Mouse (Mus musculus): ENCODE measurements around the gene Vmn2r20. TPM values are rescaled to one million over a fixed set of nuclear protein-coding genes. Genes with fewer than 3 reads are reported as not detected.
"Not testable (repeated sequence)": the region's sequence is repeated elsewhere in the genome, so short reads cannot be mapped to it uniquely, and the experiment has no call there.

Gene Vmn2r20
- total RNA-seq (2014; rRNA removed) = not detected in 2 replicates
- polyA plus RNA-seq (2015; fragmentation: Nextera tagmentation; extraction: Ambion mirVana) = not detected in 2 replicates

DNA sequence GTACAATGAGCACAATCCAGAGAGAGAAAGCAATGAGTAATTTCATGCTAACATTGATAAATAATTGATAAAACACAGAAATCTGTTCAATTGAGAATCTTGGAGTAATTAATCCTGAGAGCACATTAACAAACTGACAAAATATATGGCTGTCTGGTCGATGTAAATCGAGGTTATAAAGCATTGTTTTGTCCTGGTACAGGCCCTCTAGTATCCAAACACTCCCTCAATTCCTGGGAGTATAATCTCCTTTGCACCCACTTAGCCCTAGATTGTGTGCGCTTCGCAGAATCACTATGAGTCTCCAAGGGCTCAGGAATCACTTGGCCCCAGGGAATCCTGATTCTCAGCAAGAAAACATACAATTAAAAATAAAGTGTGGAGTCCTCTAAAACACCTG is at the start of gene Vmn2r20:
TSS of gene Vmn2r20 (minus strand) at position 101 of the 400 bp plus-strand sequence.
- H3K36me3 ChIP-seq (ENCODE audit: insufficient read depth, low read length); H3K9me3 ChIP-seq (ENCODE audit: low read length); H3K4me2 ChIP-seq (ENCODE audit: low read depth, low read length); H3K4me3 ChIP-seq (ENCODE audit: low read length); H3K4me1 ChIP-seq (ENCODE audit: insufficient read depth, low read length); H3K27me3 ChIP-seq (ENCODE audit: insufficient read depth, low read length); DNase-seq (ENCODE audit: low spot score); H3K27ac ChIP-seq; H3K9ac ChIP-seq (replicated peaks; ENCODE audit: low read length); ATAC-seq: not testable (repeated sequence)
- no CpG with 5 or more reads among the region's 4 CpGs for WGBS

DNA sequence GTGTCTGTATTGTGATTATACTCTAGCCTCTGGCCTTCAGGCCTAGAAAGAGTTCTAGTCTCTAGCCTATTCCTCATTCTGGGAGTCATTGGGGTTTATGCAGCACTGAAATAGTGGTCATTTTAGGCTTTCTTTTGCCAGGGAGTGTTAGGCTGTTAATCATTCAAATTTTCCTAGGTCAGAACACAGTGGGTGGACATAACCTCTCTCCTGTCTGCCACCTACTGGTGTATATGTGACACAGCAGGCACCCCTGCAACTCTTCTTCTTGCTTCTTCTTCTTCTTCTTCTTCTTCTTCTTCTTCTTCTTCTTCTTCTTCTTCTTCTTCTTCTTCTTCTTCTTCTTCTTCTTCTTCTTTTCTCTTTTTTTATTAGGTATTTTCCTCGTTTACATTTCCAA is 6.5 kb upstream of the Vmn2r20 start:
- no CpG with 5 or more reads among the region's 1 CpGs for WGBS
- not testable (repeated sequence) for ATAC-seq; H3K27me3 ChIP-seq (ENCODE audit: insufficient read depth, low read length); DNase-seq (ENCODE audit: low spot score); H3K4me1 ChIP-seq (ENCODE audit: insufficient read depth, low read length); H3K27ac ChIP-seq; H3K4me2 ChIP-seq (ENCODE audit: low read depth, low read length); H3K9ac ChIP-seq (replicated peaks; ENCODE audit: low read length); H3K36me3 ChIP-seq (ENCODE audit: insufficient read depth, low read length); H3K9me3 ChIP-seq (ENCODE audit: low read length); H3K4me3 ChIP-seq (ENCODE audit: low read length)

DNA sequence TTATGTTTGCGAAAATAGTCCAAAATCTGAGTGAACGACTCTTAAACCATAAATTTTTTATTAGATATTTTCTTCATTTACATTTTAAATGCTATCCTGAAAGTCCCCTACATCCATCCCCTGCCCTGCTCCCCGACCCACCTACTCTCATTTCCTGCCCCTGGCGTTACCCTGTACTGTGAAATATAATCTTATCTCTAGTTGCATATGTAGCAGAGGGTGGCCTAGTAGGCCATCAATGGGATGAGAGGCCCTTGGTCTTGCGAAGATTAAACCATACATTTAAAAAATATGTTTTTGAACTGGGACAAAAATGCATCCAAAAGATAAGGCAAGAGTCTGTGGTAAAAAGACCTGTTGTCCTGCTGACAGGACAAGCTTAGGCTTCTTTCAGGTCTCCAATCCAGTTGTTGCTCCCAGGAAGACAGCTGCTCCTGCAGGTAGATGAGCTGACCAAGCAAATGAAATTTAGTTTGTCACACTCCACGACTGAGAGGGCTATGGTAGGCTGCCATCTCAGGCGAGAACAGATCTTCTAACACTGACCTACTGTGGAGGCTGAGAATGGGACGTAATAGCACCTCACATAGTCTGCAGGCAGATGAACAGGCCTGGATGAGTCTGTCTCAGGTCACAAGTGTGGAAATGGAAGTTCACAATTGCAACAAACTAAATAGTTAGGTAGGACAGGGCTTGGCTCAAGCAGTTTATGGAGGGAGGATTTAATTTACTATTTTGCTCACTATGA is 10.8 kb downstream of the Vmn2r20 start:
- not testable (repeated sequence) for H3K9ac ChIP-seq (replicated peaks; ENCODE audit: low read length); DNase-seq (ENCODE audit: low spot score); H3K27me3 ChIP-seq (ENCODE audit: insufficient read depth, low read length); H3K4me2 ChIP-seq (ENCODE audit: low read depth, low read length); ATAC-seq; H3K4me1 ChIP-seq (ENCODE audit: insufficient read depth, low read length); H3K27ac ChIP-seq; H3K36me3 ChIP-seq (ENCODE audit: insufficient read depth, low read length); H3K9me3 ChIP-seq (ENCODE audit: low read length); H3K4me3 ChIP-seq (ENCODE audit: low read length)
- no CpG with 5 or more reads among the region's 8 CpGs for WGBS

DNA sequence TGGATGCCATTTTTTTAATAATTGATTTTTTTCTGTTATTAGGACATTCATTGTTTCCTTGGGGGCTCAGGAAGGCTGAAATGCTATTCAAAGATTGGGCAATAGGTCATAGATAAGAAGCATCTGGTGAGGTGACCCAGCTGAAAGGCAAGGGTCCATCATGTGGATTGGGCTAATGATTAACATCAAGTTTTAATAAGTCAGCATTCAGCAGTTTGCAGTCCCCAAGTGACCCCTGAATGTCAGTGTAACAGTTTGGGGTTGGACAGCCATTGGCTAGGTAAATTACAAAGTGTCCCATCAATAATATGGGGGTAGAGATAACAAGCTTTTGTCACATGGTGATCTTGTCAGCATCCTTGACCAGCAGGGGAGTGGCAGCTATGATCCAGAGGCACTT is 29.1 kb downstream of the Vmn2r20 start:
- not testable (repeated sequence) for H3K27me3 ChIP-seq (ENCODE audit: insufficient read depth, low read length); H3K27ac ChIP-seq; H3K9me3 ChIP-seq (ENCODE audit: low read length); H3K4me2 ChIP-seq (ENCODE audit: low read depth, low read length); H3K36me3 ChIP-seq (ENCODE audit: insufficient read depth, low read length); H3K4me1 ChIP-seq (ENCODE audit: insufficient read depth, low read length); H3K4me3 ChIP-seq (ENCODE audit: low read length); H3K9ac ChIP-seq (replicated peaks; ENCODE audit: low read length); DNase-seq (ENCODE audit: low spot score); ATAC-seq

DNA sequence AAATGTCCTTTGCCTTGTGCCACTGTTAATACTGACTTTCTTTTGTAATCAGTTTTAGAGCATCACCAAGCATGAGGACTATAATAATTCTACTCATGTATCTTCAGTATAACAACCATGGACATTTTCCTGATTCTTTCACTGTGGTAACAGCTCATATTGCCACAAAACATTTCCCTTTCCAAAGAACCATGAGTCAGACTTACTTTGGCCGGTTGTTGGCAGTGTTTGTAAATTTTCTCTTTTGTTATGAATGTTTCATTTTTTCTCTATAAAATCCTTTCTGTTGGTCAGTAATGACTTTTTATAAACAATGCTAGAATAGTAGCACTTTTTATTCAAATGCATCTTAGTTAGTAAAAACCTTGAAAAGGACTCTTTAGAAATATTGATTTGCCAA is 71.8 kb downstream of the Vmn2r20 start:
- no peak overlapping the region for H3K27ac ChIP-seq
- 89% methylated on average over 1 of the region's 1 CpGs for WGBS
- no peaks in the 10 kb centered on the region for H3K9me3 ChIP-seq (ENCODE audit: low read length)
- no peak overlapping the region for H3K9ac ChIP-seq (replicated peaks; ENCODE audit: low read length)
- H3K4me1 ChIP-seq (ENCODE audit: insufficient read depth, low read length) = no peaks in the 10 kb centered on the region
- no peaks in the 10 kb centered on the region for H3K27me3 ChIP-seq (ENCODE audit: insufficient read depth, low read length)
- H3K4me2 ChIP-seq (ENCODE audit: low read depth, low read length) = no peak overlapping the region
- TF ChIP-seq CTCF (IDR thresholded peaks at IDR 0.05; ENCODE audit: low read depth) = no peak
- H3K36me3 ChIP-seq (ENCODE audit: insufficient read depth, low read length) = no peaks in the 10 kb centered on the region
- DNase-seq (ENCODE audit: low spot score) = no peak
- ATAC-seq = no peak
- H3K4me3 ChIP-seq (ENCODE audit: low read length) = no peak overlapping the region

DNA sequence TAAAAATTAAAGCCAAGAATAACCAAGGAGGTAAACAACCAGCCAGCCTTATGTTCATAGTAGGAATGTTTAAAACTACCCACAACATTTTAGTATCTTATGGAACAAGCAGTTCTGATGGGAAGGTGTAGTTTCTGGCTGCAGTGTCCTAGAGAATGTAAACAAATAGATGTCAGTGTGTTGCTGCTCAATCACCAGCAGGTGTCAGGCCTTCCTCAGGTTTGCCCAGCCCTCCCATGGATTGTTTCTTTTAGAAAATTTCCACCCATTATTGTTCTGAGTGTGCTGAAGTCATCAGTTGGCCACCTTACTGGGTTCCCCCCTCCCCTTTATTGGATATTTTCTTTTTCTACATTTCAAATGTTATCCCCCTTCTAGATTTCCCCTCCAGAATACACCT is 77.8 kb downstream of the Vmn2r20 start:
- Histone ChIP-seq H3K9ac (replicated peaks; ENCODE audit: low read length) (no peak overlapping the region), H3K4me1 (ENCODE audit: insufficient read depth, low read length) (no peaks in the 10 kb centered on the region), H3K27ac (no peak overlapping the region), H3K4me3 (ENCODE audit: low read length) (no peak overlapping the region), H3K9me3 (ENCODE audit: low read length) (no peaks in the 10 kb centered on the region), H3K4me2 (ENCODE audit: low read depth, low read length) (no peak overlapping the region), H3K27me3 (ENCODE audit: insufficient read depth, low read length) (no peaks in the 10 kb centered on the region), H3K36me3 (ENCODE audit: insufficient read depth, low read length) (no peaks in the 10 kb centered on the region)
- ATAC-seq (peak; percentile 71), DNase-seq (ENCODE audit: low spot score) (peak; percentile 48)
- peak; percentile 62 for TF ChIP-seq CTCF (IDR thresholded peaks at IDR 0.05; ENCODE audit: low read depth)

DNA sequence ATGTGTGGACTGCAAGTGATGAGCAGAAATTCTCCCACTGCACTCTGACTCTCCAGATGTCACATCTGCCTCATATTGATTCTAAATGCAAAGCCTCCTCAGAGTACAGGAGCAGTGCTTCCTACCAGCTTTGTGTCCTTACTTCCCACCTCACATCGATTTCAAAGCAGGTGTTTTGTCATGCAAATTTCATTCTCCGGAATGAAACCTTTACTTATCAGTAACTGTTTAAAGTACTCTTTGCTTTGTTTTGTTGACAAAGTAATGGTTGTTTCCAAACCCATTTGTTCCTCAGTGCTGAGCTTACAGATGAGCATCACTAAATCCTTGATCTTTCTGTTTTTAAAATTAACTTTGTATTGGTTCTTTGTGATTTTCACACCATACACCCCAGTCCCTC is 85.4 kb downstream of the Vmn2r20 start:
- Histone ChIP-seq H3K9me3 (ENCODE audit: low read length) (no peaks in the 10 kb centered on the region), H3K9ac (replicated peaks; ENCODE audit: low read length) (no peak overlapping the region), H3K36me3 (ENCODE audit: insufficient read depth, low read length) (no peaks in the 10 kb centered on the region), H3K27ac (no peak overlapping the region), H3K4me3 (ENCODE audit: low read length) (no peak overlapping the region), H3K4me1 (ENCODE audit: insufficient read depth, low read length) (no peaks in the 10 kb centered on the region), H3K4me2 (ENCODE audit: low read depth, low read length) (no peak overlapping the region), H3K27me3 (ENCODE audit: insufficient read depth, low read length) (no peaks in the 10 kb centered on the region)
- TF ChIP-seq CTCF (IDR thresholded peaks at IDR 0.05; ENCODE audit: low read depth) = no peak
- 29% methylated on average over 2 of the region's 2 CpGs for WGBS
- no peak for DNase-seq (ENCODE audit: low spot score)
- ATAC-seq = no peak

Other genes starting within 250 kb of the Vmn2r20 start
- gene Clec4b2, start 245.2 kb downstream of the Vmn2r20 start, total RNA-seq (2014; rRNA removed) = not detected in 2 replicates
- gene Clec4b2, start 245.2 kb downstream of the Vmn2r20 start, polyA plus RNA-seq (2015; fragmentation: Nextera tagmentation; extraction: Ambion mirVana) = not detected in 2 replicates
- gene Clec4n, start 188.3 kb downstream of the Vmn2r20 start, total RNA-seq (2014; rRNA removed) = 0.29 and 8.7 TPM in 2 replicates
- gene Clec4n, start 188.3 kb downstream of the Vmn2r20 start, polyA plus RNA-seq (2015; fragmentation: Nextera tagmentation; extraction: Ambion mirVana) = 0.72 and 1.7 TPM in 2 replicates
- gene Clec4d, start 156.0 kb downstream of the Vmn2r20 start, total RNA-seq (2014; rRNA removed) = not detected in 2 replicates
- not detected in 2 replicates for gene Clec4d, start 156.0 kb downstream of the Vmn2r20 start, polyA plus RNA-seq (2015; fragmentation: Nextera tagmentation; extraction: Ambion mirVana)
- not detected in 2 replicates for gene Clec4e, start 128.2 kb downstream of the Vmn2r20 start, total RNA-seq (2014; rRNA removed)
- gene Clec4e, start 128.2 kb downstream of the Vmn2r20 start, polyA plus RNA-seq (2015; fragmentation: Nextera tagmentation; extraction: Ambion mirVana) = 0.39 TPM in 1 of 2 replicates, not detected in the other
- not detected in 2 replicates for gene Vmn2r19, start 109.8 kb downstream of the Vmn2r20 start, total RNA-seq (2014; rRNA removed)
- not detected in 2 replicates for gene Vmn2r19, start 109.8 kb downstream of the Vmn2r20 start, polyA plus RNA-seq (2015; fragmentation: Nextera tagmentation; extraction: Ambion mirVana)
- not detected in 2 replicates for gene Vmn2r21, start 115.3 kb upstream of the Vmn2r20 start, total RNA-seq (2014; rRNA removed)
- gene Vmn2r21, start 115.3 kb upstream of the Vmn2r20 start, polyA plus RNA-seq (2015; fragmentation: Nextera tagmentation; extraction: Ambion mirVana) = not detected in 2 replicates
- not detected in 2 replicates for gene Vmn2r22, start 232.6 kb upstream of the Vmn2r20 start, total RNA-seq (2014; rRNA removed)
- gene Vmn2r22, start 232.6 kb upstream of the Vmn2r20 start, polyA plus RNA-seq (2015; fragmentation: Nextera tagmentation; extraction: Ambion mirVana) = not detected in 2 replicates

All from hindbrain, postnatal 0 days (tissue).